Mouse (Mus musculus): ENCODE data around the gene Prpf4.

The Prpf4 gene

GRCm38 (mm10) chr4:62408601-62409282, at the start of gene Prpf4, which contains the start of gene Cdc26:
Gene Prpf4 (plus strand): TSS chr4:62408797.
Gene Cdc26 (minus strand): TSS chr4:62408642.
- peak; percentile 99 for DNase-seq

GRCm38 (mm10) chr4:62359256-62359775, 49.3 kb upstream of the Prpf4 start:
- no peak for DNase-seq

GRCm38 (mm10) chr4:62360088-62360804, 48.4 kb upstream of the Prpf4 start, which contains the start of the genes Fkbp15 and Slc31a1:
Gene Fkbp15 (minus strand): TSS chr4:62360548.
Gene Slc31a1 (plus strand): TSS chr4:62360727.
- DNase-seq: peak; percentile 98

GRCm38 (mm10) chr4:62360805-62361455, 47.7 kb upstream of the Prpf4 start:
- no peak for DNase-seq

GRCm38 (mm10) chr4:62361571-62361970, 47.0 kb upstream of the Prpf4 start:
- DNase-seq: no peak

GRCm38 (mm10) chr4:62361997-62362396, 46.6 kb upstream of the Prpf4 start:
- no peak for DNase-seq

GRCm38 (mm10) chr4:62362437-62362836, 46.2 kb upstream of the Prpf4 start:
- DNase-seq: no peak

GRCm38 (mm10) chr4:62364299-62364698, 44.3 kb upstream of the Prpf4 start:
- peak in 1 of 2 experiments; percentile 22 for DNase-seq

GRCm38 (mm10) chr4:62366291-62366690, 42.3 kb upstream of the Prpf4 start:
- peak in 1 of 2 experiments; percentile 45 for DNase-seq

GRCm38 (mm10) chr4:62367586-62367985, 41.0 kb upstream of the Prpf4 start:
- DNase-seq: peak; percentile 26 to 34

GRCm38 (mm10) chr4:62369091-62369490, 39.5 kb upstream of the Prpf4 start:
- DNase-seq: no peak

- no peak for DNase-seq
These were observed 36.2 kb upstream of the Prpf4 start for GRCm38 (mm10) chr4:62372410-62372809.

GRCm38 (mm10) chr4:62372818-62373520, 35.6 kb upstream of the Prpf4 start:
- DNase-seq: no peak

- no peak for DNase-seq
These were observed 34.9 kb upstream of the Prpf4 start for GRCm38 (mm10) chr4:62373668-62374067.

GRCm38 (mm10) chr4:62374342-62374741, 34.3 kb upstream of the Prpf4 start:
- DNase-seq: peak in 1 of 2 experiments; percentile 37

GRCm38 (mm10) chr4:62376123-62376522, 32.5 kb upstream of the Prpf4 start:
- DNase-seq: no peak

GRCm38 (mm10) chr4:62379724-62380381, 28.7 kb upstream of the Prpf4 start:
- no peak for DNase-seq

GRCm38 (mm10) chr4:62383207-62383606, 25.4 kb upstream of the Prpf4 start:
- DNase-seq: no peak

- DNase-seq: no peak
These were observed 24.8 kb upstream of the Prpf4 start for GRCm38 (mm10) chr4:62383752-62384151.

GRCm38 (mm10) chr4:62384159-62384558, 24.4 kb upstream of the Prpf4 start:
- DNase-seq: no peak

- no peak for DNase-seq
These were observed 23.2 kb upstream of the Prpf4 start for GRCm38 (mm10) chr4:62385439-62385838.
